Mouse (Mus musculus): Measurements from ENCODE around the gene Notum. TPM values are rescaled to one million over a fixed set of nuclear protein-coding genes. Genes with fewer than 3 reads are reported as not detected.
"Not testable (repeated sequence)": the region's sequence is repeated elsewhere in the genome, so short reads cannot be mapped to it uniquely, and the experiment has no call there.

The Notum gene
- total and polyA plus RNA-seq, 2 experiments from 2014 or later: 4.1 to 6.9 TPM

DNA sequence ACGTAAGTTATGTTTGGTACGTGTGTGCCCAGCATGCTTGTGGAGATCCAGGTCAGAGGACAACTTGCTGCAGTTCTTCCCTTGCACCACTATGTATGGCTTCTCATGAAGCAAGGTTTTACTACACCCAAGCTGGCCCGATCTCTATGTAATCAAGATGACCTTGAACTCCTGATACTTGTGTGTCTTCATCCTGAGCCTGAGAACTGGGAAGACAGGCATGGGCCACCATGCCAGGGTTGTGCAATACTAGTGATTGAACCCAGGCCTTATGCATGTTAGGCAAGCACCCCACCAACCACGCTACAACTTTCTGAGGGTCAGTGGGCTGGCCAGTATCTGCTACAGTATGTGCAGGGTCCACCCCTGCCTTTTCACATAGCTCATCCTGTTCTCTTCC is 16.0 kb upstream of the Notum start:
- 95% methylated on average over 4 of the region's 4 CpGs for WGBS
- no peak overlapping the region for H3K27ac ChIP-seq
- DNase-seq (ENCODE audit: low spot score) (no peak), ATAC-seq (no peak)
- H3K27me3 ChIP-seq (ENCODE audit: insufficient read depth, low read length): no peaks in the 10 kb centered on the region
- no peak for TF ChIP-seq CTCF (IDR thresholded peaks at IDR 0.05; ENCODE audit: low read depth)
- H3K4me1 ChIP-seq (ENCODE audit: insufficient read depth, low read length): peaks cover 9% of the 10 kb centered on the region
- no peak overlapping the region for H3K9ac ChIP-seq (replicated peaks; ENCODE audit: low read length)
- no peak overlapping the region for H3K4me3 ChIP-seq (ENCODE audit: low read length)
- no peaks in the 10 kb centered on the region for H3K9me3 ChIP-seq (ENCODE audit: low read length)
- H3K4me2 ChIP-seq (ENCODE audit: low read depth, low read length): no peak overlapping the region
- H3K36me3 ChIP-seq (ENCODE audit: insufficient read depth, low read length): peaks cover 12% of the 10 kb centered on the region

- 96% methylated on average over 4 of the region's 5 CpGs for WGBS
- not testable (repeated sequence) for H3K9ac ChIP-seq (replicated peaks; ENCODE audit: low read length); ATAC-seq
Measured at GRCm38 (mm10) chr11:120675875-120676274, 14.9 kb upstream of the Notum start.

GRCm38 (mm10) chr11:120673594-120674122 is 12.7 kb upstream of the Notum start:
- Histone ChIP-seq H3K27me3 (ENCODE audit: insufficient read depth, low read length) (no peaks in the 10 kb centered on the region), H3K27ac (peak overlapping the region; percentile 88), H3K9ac (replicated peaks; ENCODE audit: low read length) (peak overlapping the region; percentile 62), H3K4me2 (ENCODE audit: low read depth, low read length) (peak overlapping the region; percentile 80), H3K4me3 (ENCODE audit: low read length) (peak overlapping the region; percentile 64), H3K36me3 (ENCODE audit: insufficient read depth, low read length) (peaks cover 10% of the 10 kb centered on the region), H3K4me1 (ENCODE audit: insufficient read depth, low read length) (peaks cover 9% of the 10 kb centered on the region), H3K9me3 (ENCODE audit: low read length) (no peaks in the 10 kb centered on the region)
- ATAC-seq: peak; percentile 6
- TF ChIP-seq CTCF (IDR thresholded peaks at IDR 0.05; ENCODE audit: low read depth): no peak
- 40% methylated on average over 12 of the region's 12 CpGs for WGBS
- no peak for DNase-seq (ENCODE audit: low spot score)

More at GRCm38 (mm10) chr11:120675875-120676274, 14.9 kb upstream of the Notum start:
- peaks cover 12% of the 10 kb centered on the region for H3K36me3 ChIP-seq (ENCODE audit: insufficient read depth, low read length)
- not testable (repeated sequence) for H3K27ac ChIP-seq; H3K4me2 ChIP-seq (ENCODE audit: low read depth, low read length); H3K4me1 ChIP-seq (ENCODE audit: insufficient read depth, low read length); H3K9me3 ChIP-seq (ENCODE audit: low read length); H3K27me3 ChIP-seq (ENCODE audit: insufficient read depth, low read length); DNase-seq (ENCODE audit: low spot score); H3K4me3 ChIP-seq (ENCODE audit: low read length)

- H3K27me3 ChIP-seq (ENCODE audit: insufficient read depth, low read length): no peaks in the 10 kb centered on the region
- DNase-seq (ENCODE audit: low spot score) (peak; percentile 97), ATAC-seq (peak; percentile 98)
- 2% methylated on average over 76 of the region's 83 CpGs for WGBS
- H3K4me3 ChIP-seq (ENCODE audit: low read length): peak within 1 kb of the TSS; percentile 64
- H3K4me2 ChIP-seq (ENCODE audit: low read depth, low read length): peak within 1 kb of the TSS; percentile 80
- peak within 1 kb of the TSS; percentile 62 for H3K9ac ChIP-seq (replicated peaks; ENCODE audit: low read length)
- H3K4me1 ChIP-seq (ENCODE audit: insufficient read depth, low read length): peaks cover 9% of the 10 kb centered on the region
- no peaks in the 10 kb centered on the region for H3K9me3 ChIP-seq (ENCODE audit: low read length)
- H3K27ac ChIP-seq: peak within 1 kb of the TSS; percentile 88
- peak; percentile 22 for TF ChIP-seq CTCF (IDR thresholded peaks at IDR 0.05; ENCODE audit: low read depth)
- peaks cover 8% of the 10 kb centered on the region; the same call in 1 of the 2 replicates for H3K36me3 ChIP-seq (ENCODE audit: insufficient read depth, low read length)
Measured at GRCm38 (mm10) chr11:120672687-120673593, 12.0 kb upstream of the Notum start, which contains the start of gene Aspscr1. Gene Aspscr1, plus strand, starts transcription at chr11:120672973.

DNA sequence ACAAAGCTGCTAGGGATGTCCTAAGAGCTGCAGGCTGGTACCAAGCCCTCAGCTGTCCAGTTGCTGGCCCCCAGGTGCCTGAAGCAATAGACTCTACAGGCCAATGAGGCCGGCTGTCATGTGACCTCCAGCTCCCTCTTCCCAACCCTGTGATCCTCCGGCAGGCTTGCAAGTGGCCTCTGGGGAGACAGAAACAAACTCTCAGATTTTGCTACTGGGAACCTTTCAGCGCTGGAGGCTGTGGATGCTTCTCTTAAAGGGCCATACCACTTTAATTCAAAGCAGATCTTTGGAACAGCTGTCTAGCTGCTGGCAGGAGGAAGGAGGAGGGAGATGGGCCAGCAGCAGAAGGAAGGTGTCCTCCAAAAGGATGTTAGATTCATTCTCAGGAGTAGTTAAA is 5.6 kb upstream of the Notum start:
- DNase-seq (ENCODE audit: low spot score) (no peak), ATAC-seq (no peak)
- TF ChIP-seq CTCF (IDR thresholded peaks at IDR 0.05; ENCODE audit: low read depth): no peak
- H3K9me3 ChIP-seq (ENCODE audit: low read length): no peaks in the 10 kb centered on the region
- no peak overlapping the region for H3K4me3 ChIP-seq (ENCODE audit: low read length)
- H3K27me3 ChIP-seq (ENCODE audit: insufficient read depth, low read length): peaks cover 18% of the 10 kb centered on the region; the same call in 1 of the 2 replicates
- H3K9ac ChIP-seq (replicated peaks; ENCODE audit: low read length): no peak overlapping the region
- H3K36me3 ChIP-seq (ENCODE audit: insufficient read depth, low read length): no peaks in the 10 kb centered on the region
- no peak overlapping the region for H3K4me2 ChIP-seq (ENCODE audit: low read depth, low read length)
- H3K4me1 ChIP-seq (ENCODE audit: insufficient read depth, low read length): no peaks in the 10 kb centered on the region
- H3K27ac ChIP-seq: no peak overlapping the region
- WGBS: 10% methylated on average over 3 of the region's 3 CpGs

DNA sequence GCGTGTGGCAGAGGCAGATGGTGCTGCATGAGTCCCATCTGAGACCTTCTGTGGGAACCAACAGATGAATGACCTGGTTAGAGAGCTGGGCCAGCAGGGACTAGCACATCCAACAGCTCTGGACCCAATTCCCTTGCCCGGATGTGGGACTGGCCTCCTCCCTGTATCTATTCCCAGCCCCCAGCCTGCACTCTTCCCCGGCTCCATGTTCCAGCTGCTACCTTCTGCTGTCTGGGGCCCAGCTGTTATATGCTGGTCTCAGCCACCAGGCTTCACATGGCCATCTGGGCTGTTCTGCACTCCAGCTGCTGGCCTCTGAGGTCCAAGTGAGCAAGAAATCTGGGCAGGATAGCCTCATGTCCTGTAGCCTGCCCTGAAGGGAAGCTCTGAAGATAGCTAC is 4.4 kb upstream of the Notum start:
- Histone ChIP-seq H3K4me1 (ENCODE audit: insufficient read depth, low read length) (no peaks in the 10 kb centered on the region), H3K9ac (replicated peaks; ENCODE audit: low read length) (no peak overlapping the region), H3K27ac (no peak overlapping the region), H3K4me2 (ENCODE audit: low read depth, low read length) (no peak overlapping the region), H3K27me3 (ENCODE audit: insufficient read depth, low read length) (peaks cover 30% of the 10 kb centered on the region), H3K4me3 (ENCODE audit: low read length) (no peak overlapping the region), H3K9me3 (ENCODE audit: low read length) (no peaks in the 10 kb centered on the region), H3K36me3 (ENCODE audit: insufficient read depth, low read length) (no peaks in the 10 kb centered on the region)
- ATAC-seq (no peak), DNase-seq (ENCODE audit: low spot score) (no peak)
- no peak for TF ChIP-seq CTCF (IDR thresholded peaks at IDR 0.05; ENCODE audit: low read depth)
- WGBS: 68% methylated on average over 3 of the region's 3 CpGs

All from hindbrain, postnatal 0 days (tissue).